Mouse (Mus musculus) kidney, embryonic 14.5 days (tissue): ENCODE data around the gene Abr. TPM values are rescaled to one million over a fixed set of nuclear protein-coding genes. Genes with fewer than 3 reads are reported as not detected.

Experiments
- ATAC-seq: fragments of 200-750 bp; cut with Nextera tagmentation; 2 replicates; pipeline ENCODE4 v1.8.0; 2017; ENCODE audit warnings: moderate number of reproducible peaks, mild to moderate bottlenecking, moderate TSS enrichment, moderate library complexity; ENCODE audit not compliant: low FRiP score, low TSS enrichment
- H3K27ac ChIP-seq: fragments of 300-500 bp; sonication (generic); 2 replicates; pipeline ENCODE4 v1.5.1; 2014; ENCODE audit warnings: low read depth, mild to moderate bottlenecking, low read length, moderate library complexity, mixed read lengths
- H3K27me3 ChIP-seq: fragments of 300-500 bp; sonication (generic); 2 replicates; pipeline ENCODE4 v1.6.1; 2014; ENCODE audit warnings: mild to moderate bottlenecking, low read length; ENCODE audit not compliant: control insufficient read depth, insufficient read depth
- H3K36me3 ChIP-seq: fragments of 300-500 bp; sonication (generic); 2 replicates; pipeline ENCODE4 v1.6.1; 2014; ENCODE audit warnings: low read length, mixed read lengths; ENCODE audit not compliant: control insufficient read depth, insufficient read depth
- H3K4me1 ChIP-seq: fragments of 300-500 bp; sonication (generic); 2 replicates; pipeline ENCODE4 v1.6.1; 2014; ENCODE audit warnings: low read length, mixed read lengths; ENCODE audit not compliant: control insufficient read depth, insufficient read depth
- H3K4me2 ChIP-seq: fragments of 300-500 bp; sonication (generic); replicated peaks from 2 replicates; pipeline ENCODE4 v1.6.1; 2014; ENCODE audit warnings: low read depth, mild to moderate bottlenecking, low read length
- H3K4me3 ChIP-seq: fragments of 300-500 bp; sonication (generic); 2 replicates; pipeline ENCODE4 v1.5.1; 2014; ENCODE audit warnings: mild to moderate bottlenecking, low read length
- H3K9ac ChIP-seq: fragments of 300-500 bp; sonication (generic); 2 replicates; pipeline ENCODE4 v1.6.1; 2014; ENCODE audit warnings: low read depth, mild to moderate bottlenecking, low read length, moderate library complexity
- H3K9me3 ChIP-seq: fragments of 300-500 bp; sonication (generic); 2 replicates; pipeline ENCODE4 v1.6.1; 2016; ENCODE audit warnings: low read length; ENCODE audit not compliant: control insufficient read depth
- WGBS: fragments of 180-500 bp; shearing (Covaris S2); extraction: QIAGEN DNeasy Blood & Tissue Kit; methylation state at CpG from one replicate; pipeline ENCODE4 v1.1.7; 2014; 5-methylcytosine and 5-hydroxymethylcytosine counted together
- polyA plus RNA-seq: library from polyadenylated mRNA; unstranded; fragments of >200 nt; fragmentation: Nextera tagmentation; extraction: Ambion mirVana; gene quantifications from 2 replicates; pipeline ENCODE4 v1.2.1, GENCODE M21; 2014

The Abr gene
- polyA plus RNA-seq, 1 experiment from 2014 or later = 57.7 TPM

DNA sequence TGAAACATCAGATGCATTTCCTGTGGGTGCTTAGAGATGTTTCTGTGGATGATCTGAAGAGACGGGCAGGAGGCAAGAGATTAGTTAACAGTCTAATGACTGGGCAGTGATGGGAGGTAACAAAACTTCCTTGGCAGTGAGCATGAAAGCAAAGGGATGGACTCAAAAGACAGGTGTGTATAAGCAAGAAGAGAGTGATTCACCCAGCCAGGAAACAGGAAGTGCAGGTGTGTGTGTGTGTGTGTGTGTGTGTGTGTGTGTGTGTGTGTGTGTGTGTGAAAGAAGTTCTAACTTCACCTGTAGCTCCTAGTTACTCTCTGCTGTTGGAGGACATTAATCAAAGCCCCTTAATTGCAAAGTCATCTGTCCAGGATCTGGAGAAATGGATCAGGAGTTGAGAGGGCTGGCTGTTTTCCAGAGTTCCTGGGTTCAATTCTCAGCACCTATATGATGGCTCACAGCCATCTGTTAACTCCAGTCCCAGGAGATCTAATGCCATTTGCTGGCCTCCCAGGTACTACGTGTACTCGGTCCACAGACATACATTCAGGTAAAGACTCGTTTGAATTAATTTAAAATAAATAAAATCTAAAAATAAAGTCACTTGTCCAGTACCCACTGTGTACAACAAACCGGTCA lies 216.4 kb downstream of the Abr start:
- ATAC-seq = no peak; the same call in 1 of the 2 replicates
- H3K4me3 ChIP-seq = no peak overlapping the region
- H3K9ac ChIP-seq = no peak overlapping the region
- H3K9me3 ChIP-seq = no peaks in the 10 kb centered on the region
- 80% methylated on average over 5 of the region's 5 CpGs for WGBS
- peaks cover 3% of the 10 kb centered on the region; the same call in 1 of the 2 replicates for H3K36me3 ChIP-seq
- no peak overlapping the region for H3K4me2 ChIP-seq
- no peaks in the 10 kb centered on the region for H3K27me3 ChIP-seq
- peaks cover 5% of the 10 kb centered on the region; the same call in 1 of the 2 replicates for H3K4me1 ChIP-seq
- no peak overlapping the region for H3K27ac ChIP-seq

- no peaks in the 10 kb centered on the region for H3K27me3 ChIP-seq
- no peaks in the 10 kb centered on the region for H3K9me3 ChIP-seq
- peaks cover 3% of the 10 kb centered on the region; the same call in 1 of the 2 replicates for H3K36me3 ChIP-seq
- no peak overlapping the region for H3K27ac ChIP-seq
- H3K4me3 ChIP-seq = no peak overlapping the region
- H3K4me1 ChIP-seq = peaks cover 5% of the 10 kb centered on the region; the same call in 1 of the 2 replicates
- no peak overlapping the region for H3K4me2 ChIP-seq
- no peak overlapping the region for H3K9ac ChIP-seq
- ATAC-seq = no peak
- 70% methylated on average over 4 of the region's 4 CpGs for WGBS
Observed at GRCm38 (mm10) chr11:76405113-76405512, 217.0 kb downstream of the Abr start.

DNA sequence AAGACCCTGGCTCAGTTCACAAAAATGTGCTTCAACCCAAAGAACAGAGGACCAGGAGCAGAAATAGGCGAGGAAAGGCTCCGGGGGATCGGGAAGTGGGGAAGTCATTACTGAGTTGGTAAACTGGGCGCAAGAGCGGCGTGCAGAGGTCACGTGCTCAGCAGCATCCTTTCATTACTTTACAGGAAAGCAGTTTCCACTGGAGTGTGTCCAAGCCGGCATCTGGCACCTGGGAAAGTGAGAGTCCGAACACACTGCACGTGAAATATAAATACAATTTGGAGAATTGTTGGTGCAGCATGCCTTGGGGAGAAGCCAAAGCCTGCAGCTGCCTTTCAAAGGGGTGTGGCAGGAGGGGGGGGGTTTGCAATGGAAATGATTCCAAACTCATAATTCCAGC lies 220.7 kb downstream of the Abr start:
- no peak overlapping the region for H3K4me2 ChIP-seq
- WGBS = 71% methylated on average over 10 of the region's 10 CpGs

DNA sequence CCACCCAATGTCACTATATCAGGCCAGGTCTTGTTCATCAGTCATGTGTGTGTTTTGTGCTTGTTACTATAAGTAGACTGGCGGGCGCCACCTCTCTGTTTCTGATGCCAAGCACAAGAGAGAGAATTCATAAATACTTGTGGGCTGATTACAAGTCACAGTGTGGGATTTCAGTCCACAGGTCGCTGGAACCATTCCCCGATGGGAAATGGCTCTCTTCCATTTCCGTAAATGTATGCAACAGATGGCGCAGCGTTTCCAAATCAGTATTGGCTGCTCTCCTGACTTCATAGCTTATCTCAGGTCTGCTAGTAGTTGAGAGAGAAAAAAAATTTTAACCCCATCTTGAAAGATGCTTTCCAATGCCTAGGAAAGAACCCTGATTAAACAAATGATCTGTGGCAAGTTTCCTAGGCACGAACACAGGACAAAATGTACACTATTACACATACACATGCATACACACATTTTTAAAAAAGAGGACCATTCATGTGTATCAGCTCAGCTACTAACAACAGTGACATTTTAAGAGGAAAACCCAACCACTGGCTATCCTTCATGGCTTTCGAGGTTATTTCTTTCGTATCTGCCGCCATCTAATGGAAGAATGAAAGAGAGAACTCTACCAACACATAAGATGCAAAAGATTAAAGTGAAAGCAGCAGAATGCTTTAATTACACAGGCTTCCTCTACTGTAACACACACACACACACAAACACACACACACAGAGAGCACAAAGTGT lies 222.4 kb downstream of the Abr start:
- ATAC-seq = peak; percentile 28; the same call in 1 of the 2 replicates
- H3K4me1 ChIP-seq = peaks cover 6% of the 10 kb centered on the region; the same call in 1 of the 2 replicates
- 9% methylated on average over 11 of the region's 11 CpGs for WGBS
- H3K27ac ChIP-seq = peak overlapping the region; percentile 20; the same call in 1 of the 2 replicates
- peak overlapping the region; percentile 91 for H3K4me2 ChIP-seq
- no peaks in the 10 kb centered on the region for H3K27me3 ChIP-seq
- no peaks in the 10 kb centered on the region for H3K9me3 ChIP-seq
- no peaks in the 10 kb centered on the region for H3K36me3 ChIP-seq
- H3K4me3 ChIP-seq = peak overlapping the region; percentile 85
- peak overlapping the region; percentile 76; the same call in 1 of the 2 replicates for H3K9ac ChIP-seq

More for the DNA sequence above, 220.7 kb downstream of the Abr start:
- Histone ChIP-seq H3K27ac (no peak overlapping the region), H3K4me3 (no peak overlapping the region), H3K9ac (no peak overlapping the region), H3K36me3 (no peaks in the 10 kb centered on the region), H3K27me3 (no peaks in the 10 kb centered on the region), H3K4me1 (peaks cover 6% of the 10 kb centered on the region; the same call in 1 of the 2 replicates), H3K9me3 (no peaks in the 10 kb centered on the region)
- no peak for ATAC-seq

GRCm38 (mm10) chr11:76398798-76399586 lies 223.1 kb downstream of the Abr start, which contains the start of gene Nxn:
Nxn (minus strand) TSS chr11:76399140.
- WGBS = 0% methylated on average over 37 of the region's 70 CpGs
- no peaks in the 10 kb centered on the region for H3K9me3 ChIP-seq
- H3K36me3 ChIP-seq = no peaks in the 10 kb centered on the region
- H3K9ac ChIP-seq = peak within 1 kb of the TSS; percentile 76
- peaks cover 6% of the 10 kb centered on the region; the same call in 1 of the 2 replicates for H3K4me1 ChIP-seq
- peak; percentile 91 for ATAC-seq
- H3K4me2 ChIP-seq = peak within 1 kb of the TSS; percentile 91
- H3K27me3 ChIP-seq = no peaks in the 10 kb centered on the region
- H3K4me3 ChIP-seq = peak within 1 kb of the TSS; percentile 85
- H3K27ac ChIP-seq = peak within 1 kb of the TSS; percentile 84

- H3K27ac ChIP-seq = peak overlapping the region; percentile 84
- peak overlapping the region; percentile 91 for H3K4me2 ChIP-seq
- peak; percentile 73 for ATAC-seq
- peaks cover 6% of the 10 kb centered on the region; the same call in 1 of the 2 replicates for H3K4me1 ChIP-seq
- 2% methylated on average over 31 of the region's 33 CpGs for WGBS
- H3K9ac ChIP-seq = peak overlapping the region; percentile 76
- no peaks in the 10 kb centered on the region for H3K36me3 ChIP-seq
- peak overlapping the region; percentile 85 for H3K4me3 ChIP-seq
- no peaks in the 10 kb centered on the region for H3K9me3 ChIP-seq
- H3K27me3 ChIP-seq = no peaks in the 10 kb centered on the region
Observed at GRCm38 (mm10) chr11:76398312-76398797, 223.8 kb downstream of the Abr start.

DNA sequence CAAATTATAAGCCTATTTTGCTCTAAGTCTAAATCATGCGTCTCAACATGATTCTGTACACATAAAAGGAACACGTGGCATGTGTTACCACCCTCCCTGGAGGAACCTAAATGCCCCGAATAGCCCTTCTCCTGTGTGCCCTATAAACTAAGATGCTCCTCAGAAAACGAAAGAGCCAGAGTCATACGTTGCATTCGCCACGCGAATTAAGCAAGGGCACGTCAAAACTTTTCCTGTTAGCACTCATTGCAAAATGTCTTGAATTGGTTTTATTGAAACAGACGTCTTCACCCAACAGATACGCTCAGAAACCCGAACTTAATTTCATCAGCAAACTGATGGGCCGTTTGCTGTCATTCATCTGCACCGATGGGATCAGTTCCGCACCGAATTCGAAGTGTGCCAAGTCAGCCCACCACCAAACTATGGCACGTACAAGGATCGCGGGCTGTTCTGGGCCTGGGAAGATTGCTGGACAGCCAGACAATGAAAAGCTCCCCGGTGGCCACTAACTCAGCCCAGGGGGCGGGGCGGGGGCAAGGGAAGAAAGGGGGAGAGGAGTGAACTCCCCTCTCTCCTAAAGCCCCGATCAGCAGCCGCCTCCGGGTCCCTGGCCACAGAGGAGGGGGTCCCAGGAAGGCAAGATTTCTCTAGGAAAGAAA lies 224.3 kb downstream of the Abr start:
- H3K27ac ChIP-seq = peak overlapping the region; percentile 84
- no peaks in the 10 kb centered on the region for H3K27me3 ChIP-seq
- H3K36me3 ChIP-seq = no peaks in the 10 kb centered on the region
- H3K4me1 ChIP-seq = peaks cover 6% of the 10 kb centered on the region; the same call in 1 of the 2 replicates
- H3K4me2 ChIP-seq = peak overlapping the region; percentile 91
- WGBS = 1% methylated on average over 26 of the region's 26 CpGs
- H3K4me3 ChIP-seq = peak overlapping the region; percentile 85
- ATAC-seq = peak; percentile 20; the same call in 1 of the 2 replicates
- no peaks in the 10 kb centered on the region for H3K9me3 ChIP-seq
- peak overlapping the region; percentile 76 for H3K9ac ChIP-seq

- Histone ChIP-seq H3K4me3 (no peak overlapping the region), H3K27ac (no peak overlapping the region), H3K27me3 (no peaks in the 10 kb centered on the region), H3K4me2 (no peak overlapping the region), H3K36me3 (no peaks in the 10 kb centered on the region), H3K4me1 (0 out of 2 replicates have a peak, but pooled peaks cover 3% of the 10 kb centered on the region), H3K9ac (no peak overlapping the region), H3K9me3 (peaks cover 10% of the 10 kb centered on the region)
- 86% methylated on average over 11 of the region's 11 CpGs for whole genome bisulfite sequencing
- ATAC-seq = no peak
Observed at GRCm38 (mm10) chr11:76392996-76393395, 229.1 kb downstream of the Abr start.
